Mouse (Mus musculus): ENCODE data around the gene Map3k20.

- TF ChIP-seq CTCF (IDR thresholded peaks at IDR 0.05; ENCODE audit: borderline replicate concordance, insufficient read depth, low read depth, low read length) (no peak), POLR2A (IDR thresholded peaks at IDR 0.05; ENCODE audit: borderline replicate concordance, insufficient read depth, low read length) (no peak)
Observed at GRCm38 (mm10) chr2:72351329-72351728, 65.9 kb downstream of the Map3k20 start.

All from cerebellum, adult 2 months (tissue).